Mouse (Mus musculus) midbrain, postnatal 0 days (tissue): ENCODE data around the gene Ano6. TPM values are rescaled to one million over a fixed set of nuclear protein-coding genes. Genes with fewer than 3 reads are reported as not detected.
A peak's percentile ranks its signal among the peaks of the same experiment; 100 is the strongest.

Experiments used
- ATAC-seq: fragments of 200-750 bp; cut with Nextera tagmentation; 2 replicates; pipeline ENCODE4 v1.8.0; 2017; ENCODE audit warnings: moderate number of reproducible peaks, mild to moderate bottlenecking, moderate TSS enrichment, moderate library complexity; ENCODE audit not compliant: low FRiP score
- DNase-seq: peaks from one replicate; pipeline ENCODE4 v3.0.0-alpha.2; 2015; ENCODE audit warnings: low spot score
- H3K27ac ChIP-seq: fragments of 300-500 bp; sonication (generic); 2 replicates; pipeline ENCODE4 v1.5.1; 2014; ENCODE audit warnings: low read depth, mild to moderate bottlenecking, low read length, mixed read lengths
- H3K27me3 ChIP-seq: fragments of 300-500 bp; sonication (generic); 2 replicates; pipeline ENCODE4 v1.6.1; 2014; ENCODE audit warnings: low read length, control low read depth, mixed read lengths; ENCODE audit not compliant: insufficient read depth
- H3K36me3 ChIP-seq: fragments of 300-500 bp; sonication (generic); 2 replicates; pipeline ENCODE4 v1.6.1; 2014; ENCODE audit warnings: low read length, control low read depth, mixed read lengths; ENCODE audit not compliant: insufficient read depth
- H3K4me1 ChIP-seq: fragments of 300-500 bp; sonication (generic); 2 replicates; pipeline ENCODE4 v1.6.1; 2014; ENCODE audit warnings: mild to moderate bottlenecking, control low read depth, antibody characterized with exemption, low read length, mixed read lengths; ENCODE audit not compliant: insufficient read depth
- H3K4me2 ChIP-seq: fragments of 300-500 bp; sonication (generic); 2 replicates; pipeline ENCODE4 v1.6.1; 2014; ENCODE audit warnings: low read depth, mild to moderate bottlenecking, low read length, mixed read lengths; ENCODE audit not compliant: poor library complexity, severe bottlenecking
- H3K4me3 ChIP-seq: fragments of 300-500 bp; sonication (generic); 2 replicates; pipeline ENCODE4 v1.5.1; 2014; ENCODE audit warnings: low read depth, mild to moderate bottlenecking, low read length, moderate library complexity
- H3K9ac ChIP-seq: fragments of 300-500 bp; sonication (generic); replicated peaks from 2 replicates; pipeline ENCODE4 v1.6.1; 2014; ENCODE audit warnings: mild to moderate bottlenecking, low read length, moderate library complexity, mixed read lengths; ENCODE audit not compliant: poor library complexity, severe bottlenecking
- H3K9me3 ChIP-seq: fragments of 300-500 bp; sonication (generic); 2 replicates; pipeline ENCODE4 v1.6.1; 2016; ENCODE audit warnings: low read length, control low read depth
- CTCF ChIP-seq: IDR thresholded peaks from 2 replicates; pipeline ENCODE4 v1.5.1; 2016; ENCODE audit warnings: antibody characterized with exemption, mild to moderate bottlenecking
- WGBS: fragments of 180-500 bp; shearing (Covaris S2); extraction: QIAGEN DNeasy Blood & Tissue Kit; methylation state at CpG from one replicate; pipeline ENCODE4 v1.1.7; 2014; 5-methylcytosine and 5-hydroxymethylcytosine counted together
- microRNA-seq: library from miRNA; unstranded; fragments of <30 nt; microRNA quantifications from one replicate; pipeline ENCODE4, GENCODE M21; 2016; ENCODE audit warnings: borderline number of aligned reads
- polyA plus RNA-seq: library from polyadenylated mRNA; unstranded; fragments of >200 nt; fragmentation: Nextera tagmentation; extraction: Ambion mirVana; gene quantifications from 2 replicates; pipeline ENCODE4 v1.2.1, GENCODE M21; 2015
- total RNA-seq: library from RNA; depleted of rRNA; stranded (reverse); fragments of >200 nt; gene quantifications from 2 replicates; pipeline ENCODE4 v1.2.3, GENCODE M21; 2014; rRNA removed

Gene Ano6
- total and polyA plus RNA-seq, 2 experiments from 2014 or later: 19.9 to 35.0 TPM

GRCm38 (mm10) chr15:96002958-96003601 is 212.4 kb downstream of the Ano6 start:
- H3K27me3 ChIP-seq: no peaks in the 10 kb centered on the region
- H3K4me1 ChIP-seq: no peaks in the 10 kb centered on the region
- DNase-seq (no peak), ATAC-seq (no peak)
- H3K9me3 ChIP-seq: no peaks in the 10 kb centered on the region
- H3K36me3 ChIP-seq: no peaks in the 10 kb centered on the region
- 80% methylated on average over 6 of the region's 6 CpGs for WGBS
- H3K9ac ChIP-seq: no peak overlapping the region
- no peak for TF ChIP-seq CTCF
- no peak overlapping the region for H3K4me3 ChIP-seq
- H3K4me2 ChIP-seq: no peak overlapping the region
- H3K27ac ChIP-seq: no peak overlapping the region

GRCm38 (mm10) chr15:96011640-96012390 is 221.2 kb downstream of the Ano6 start:
- Histone ChIP-seq H3K36me3 (no peaks in the 10 kb centered on the region), H3K27me3 (no peaks in the 10 kb centered on the region)
- ATAC-seq: no peak

DNA sequence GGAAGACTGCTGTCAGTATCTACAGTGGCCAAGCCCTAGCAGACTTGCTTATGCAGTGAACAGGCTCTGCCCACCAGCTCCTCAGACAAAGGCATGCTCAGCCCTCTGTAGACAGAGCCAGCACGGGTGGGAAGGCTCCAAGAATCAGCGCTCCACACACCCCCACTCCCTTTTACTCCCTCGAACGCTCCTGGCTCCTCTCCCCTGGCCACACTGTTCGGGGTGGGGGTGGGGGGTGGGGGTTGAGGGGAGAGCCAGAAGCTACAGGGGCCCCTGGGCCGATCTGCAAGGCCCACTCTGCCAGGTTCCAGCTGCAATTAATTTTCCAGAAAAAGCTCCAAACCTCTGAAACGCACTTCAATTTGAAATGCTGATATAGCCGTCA is 221.7 kb downstream of the Ano6 start:
- H3K27ac ChIP-seq: no peak overlapping the region
- 0 out of 2 replicates have a peak overlapping the region, but pooled peaks have one; percentile 18 for H3K4me2 ChIP-seq
- no peak overlapping the region for H3K9ac ChIP-seq
- TF ChIP-seq CTCF: no peak
- H3K9me3 ChIP-seq: 0 out of 2 replicates have a peak, but pooled peaks cover 3% of the 10 kb centered on the region
- no peaks in the 10 kb centered on the region for H3K36me3 ChIP-seq
- 33% methylated on average over 8 of the region's 8 CpGs for WGBS
- ATAC-seq (peak; percentile 54), DNase-seq (peak; percentile 45)
- peaks cover 4% of the 10 kb centered on the region; the same call in 1 of the 2 replicates for H3K4me1 ChIP-seq
- H3K4me3 ChIP-seq: no peak overlapping the region
- no peaks in the 10 kb centered on the region for H3K27me3 ChIP-seq

More at GRCm38 (mm10) chr15:96011640-96012390, 221.2 kb downstream of the Ano6 start:
- TF ChIP-seq CTCF: no peak
- 88% methylated on average over 15 of the region's 16 CpGs for WGBS
- H3K27ac ChIP-seq: no peak overlapping the region
- no peak for DNase-seq
- H3K4me3 ChIP-seq: no peak overlapping the region
- H3K9me3 ChIP-seq: 0 out of 2 replicates have a peak, but pooled peaks cover 3% of the 10 kb centered on the region
- no peak overlapping the region for H3K9ac ChIP-seq
- H3K4me1 ChIP-seq: peaks cover 4% of the 10 kb centered on the region; the same call in 1 of the 2 replicates
- H3K4me2 ChIP-seq: 0 out of 2 replicates have a peak overlapping the region, but pooled peaks have one; percentile 18

GRCm38 (mm10) chr15:96014501-96014900 is 223.9 kb downstream of the Ano6 start:
- Histone ChIP-seq H3K27ac (no peak overlapping the region), H3K36me3 (no peaks in the 10 kb centered on the region), H3K4me3 (no peak overlapping the region), H3K4me1 (peaks cover 4% of the 10 kb centered on the region; the same call in 1 of the 2 replicates), H3K9ac (no peak overlapping the region), H3K27me3 (no peaks in the 10 kb centered on the region), H3K4me2 (no peak overlapping the region), H3K9me3 (0 out of 2 replicates have a peak, but pooled peaks cover 3% of the 10 kb centered on the region)
- no peak for ATAC-seq
- DNase-seq: no peak
- TF ChIP-seq CTCF: no peak
- WGBS: 94% methylated on average over 4 of the region's 4 CpGs

GRCm38 (mm10) chr15:96020465-96020864 is 229.8 kb downstream of the Ano6 start:
- H3K4me1 ChIP-seq: no peaks in the 10 kb centered on the region
- ATAC-seq (no peak), DNase-seq (no peak)
- no peak overlapping the region for H3K4me2 ChIP-seq
- H3K27ac ChIP-seq: no peak overlapping the region
- no peaks in the 10 kb centered on the region for H3K36me3 ChIP-seq
- H3K4me3 ChIP-seq: no peak overlapping the region
- WGBS: 85% methylated on average over 3 of the region's 3 CpGs
- TF ChIP-seq CTCF: no peak
- no peak overlapping the region for H3K9ac ChIP-seq
- H3K27me3 ChIP-seq: no peaks in the 10 kb centered on the region
- H3K9me3 ChIP-seq: no peaks in the 10 kb centered on the region

DNA sequence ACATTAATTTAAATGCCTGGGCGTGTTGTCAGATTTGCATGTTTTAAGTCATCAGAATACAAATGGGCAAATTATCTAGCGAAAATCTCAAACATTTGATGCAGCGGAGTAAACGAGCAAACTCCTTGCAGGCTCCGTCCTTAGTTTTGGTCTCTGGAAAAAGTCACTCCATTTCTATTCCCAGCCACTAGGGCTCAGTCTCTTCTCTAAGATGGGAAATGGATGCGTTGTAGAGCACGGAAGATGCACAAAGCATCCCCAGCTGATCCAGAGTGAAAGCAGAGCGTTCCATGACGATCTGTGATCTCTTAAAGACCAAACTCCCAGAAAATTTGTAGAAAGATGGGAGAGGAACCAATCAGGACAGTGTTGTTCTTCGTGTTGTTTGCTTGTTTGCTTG is 230.9 kb downstream of the Ano6 start:
- Histone ChIP-seq H3K9me3 (no peaks in the 10 kb centered on the region), H3K4me1 (no peaks in the 10 kb centered on the region), H3K4me2 (no peak overlapping the region), H3K4me3 (no peak overlapping the region), H3K27me3 (no peaks in the 10 kb centered on the region), H3K27ac (no peak overlapping the region), H3K36me3 (no peaks in the 10 kb centered on the region), H3K9ac (no peak overlapping the region)
- 43% methylated on average over 10 of the region's 10 CpGs for WGBS
- DNase-seq (peak; percentile 73), ATAC-seq (no peak)
- TF ChIP-seq CTCF: peak; percentile 78

Small RNAs within 50 kb of the gene (microRNA-seq; reads per million reads assigned to microRNA genes)
- not detected for gene Gm25070

Other genes with a start within 250 kb of the Ano6 start
- gene Dbx2, start 134.9 kb upstream of the Ano6 start, total RNA-seq: 4.9 and 5.8 TPM in 2 replicates
- 18.4 and 23.0 TPM in 2 replicates for gene Dbx2, start 134.9 kb upstream of the Ano6 start, polyA plus RNA-seq